Mouse (Mus musculus) heart, postnatal 14 days (tissue): ENCODE data around the gene Fam102a. TPM values are rescaled to one million over a fixed set of nuclear protein-coding genes. Genes with fewer than 3 reads are reported as not detected.

Source experiments
- DNase-seq, 2 experiments: peaks; one replicate each; pipeline ENCODE4 v3.0.0; 2021 to 2022
- intact Hi-C: fragments of 180-260 bp; cut with DNase I; formaldehyde crosslinking; loops from one replicate; pipeline ENCODE4 v1.15.1; 2025
- total RNA-seq, 2 experiments: library from RNA; stranded (reverse); gene quantifications; 2 replicates each; pipeline ENCODE4 v1.2.3; 2021

The Fam102a gene
- total RNA-seq, 2 experiments from 2014 or later: 8.6 to 9.7 TPM

GRCm38 (mm10) chr2:32574901-32575585 is 39.9 kb downstream of the Fam102a start:
- peak; percentile 44 to 68 for DNase-seq
- intact Hi-C loops: loop anchor here (5.0 kb wide), 1 partner anchor 37 kb away; no protein-coding TSS in a partner anchor

- no peak for DNase-seq
- intact Hi-C loops: loop anchor here (5.0 kb wide), 1 partner anchor 37 kb away; no protein-coding TSS in a partner anchor
These were observed 40.5 kb downstream of the Fam102a start, which contains the start of gene 9430097D07Rik for GRCm38 (mm10) chr2:32575586-32576160. TSS of gene 9430097D07Rik (minus strand) at chr2:32575684.

GRCm38 (mm10) chr2:32576532-32576931 is 41.4 kb downstream of the Fam102a start:
- no peak for DNase-seq
- intact Hi-C loops: loop anchor here (5.0 kb wide), 1 partner anchor 36 kb away; no protein-coding TSS in a partner anchor

- intact Hi-C loops: loop anchor here (5.0 kb wide), 1 partner anchor 34 kb away; no protein-coding TSS in a partner anchor
- peak; percentile 38 to 46 for DNase-seq
These were observed 43.3 kb downstream of the Fam102a start for GRCm38 (mm10) chr2:32578146-32579046.

- intact Hi-C loops: no loop called here
- no peak for DNase-seq
These were observed 46.4 kb downstream of the Fam102a start for GRCm38 (mm10) chr2:32581450-32582095.

GRCm38 (mm10) chr2:32582830-32583799 is 48.0 kb downstream of the Fam102a start:
- peak; percentile 79 to 88 for DNase-seq
- intact Hi-C loops: loop anchor here (1.0 kb wide), 1 partner anchor 19 kb away; no protein-coding TSS in a partner anchor

- intact Hi-C loops: loop anchor here (2.0 kb wide), 1 partner anchor 104 kb away; no protein-coding TSS in a partner anchor
These were observed 50.1 kb downstream of the Fam102a start for GRCm38 (mm10) chr2:32585149-32585714.

GRCm38 (mm10) chr2:32586871-32587351 is 51.8 kb downstream of the Fam102a start, which contains the start of gene St6galnac4:
TSS of gene St6galnac4 (plus strand) at chr2:32587095.
- peak; percentile 93 to 94 for DNase-seq
- intact Hi-C loops: no loop called here

More at GRCm38 (mm10) chr2:32585149-32585714, 50.1 kb downstream of the Fam102a start:
- no peak for DNase-seq

GRCm38 (mm10) chr2:32587731-32588321 is 52.7 kb downstream of the Fam102a start:
- intact Hi-C loops: no loop called here
- DNase-seq: peak; percentile 47 to 56

GRCm38 (mm10) chr2:32589213-32589795 is 54.2 kb downstream of the Fam102a start:
- DNase-seq: peak; percentile 58 to 61
- intact Hi-C loops: no loop called here

GRCm38 (mm10) chr2:32590224-32590623 is 55.1 kb downstream of the Fam102a start:
- intact Hi-C loops: no loop called here
- no peak for DNase-seq

GRCm38 (mm10) chr2:32591249-32591648 is 56.1 kb downstream of the Fam102a start:
- no peak for DNase-seq
- intact Hi-C loops: no loop called here

- DNase-seq: no peak
- intact Hi-C loops: no loop called here
These were observed 61.6 kb downstream of the Fam102a start for GRCm38 (mm10) chr2:32596725-32597124.

GRCm38 (mm10) chr2:32597248-32597647 is 62.1 kb downstream of the Fam102a start:
- intact Hi-C loops: no loop called here
- no peak for DNase-seq

- intact Hi-C loops: no loop called here
- DNase-seq: no peak
These were observed 62.6 kb downstream of the Fam102a start for GRCm38 (mm10) chr2:32597699-32598098.

GRCm38 (mm10) chr2:32598506-32598905 is 63.4 kb downstream of the Fam102a start:
- peak; percentile 50 to 56 for DNase-seq
- intact Hi-C loops: no loop called here

- no peak for DNase-seq
- intact Hi-C loops: no loop called here
These were observed 64.3 kb downstream of the Fam102a start, which contains the start of gene St6galnac6 for GRCm38 (mm10) chr2:32599409-32599808. TSS of gene St6galnac6 (plus strand) at chr2:32599709.
